11 mouse cellular contexts compared by ENCODE assay signal in genomic region chr19:36669720-36670451, GRCm38 (mm10).
A peak's percentile ranks its signal among the peaks of the same experiment; 100 is the strongest.
DNase-seq lines count a peak whose midpoint lies in the region; ATAC-seq and TF ChIP-seq lines count a peak whose summit lies in the region.
"Had no signal": no experiment of that assay in that cellular context is flagged by ENCODE, and none has a peak within 500 bp of the region (broad histone marks: within the 10 kb centered on the region; RNA-seq: fewer than 3 reads in every experiment).

No protein-coding gene starts in this region.

- WGBS in hindbrain, embryonic 10.5 days, result 53% methylated on average over 5 of the region's 5 CpGs
- WGBS in hindbrain, postnatal 0 days, result 32% methylated on average over 5 of the region's 5 CpGs
- WGBS in embryonic facial prominence, embryonic 12.5 days, result 32% methylated on average over 5 of the region's 5 CpGs
- 51% methylated on average over 5 of the region's 5 CpGs for WGBS in heart, embryonic 15.5 days

- H3K36me3 ChIP-seq in hindbrain, embryonic 10.5 days, result no peaks in the 10 kb centered on the region
- no peaks in the 10 kb centered on the region for H3K36me3 ChIP-seq in hindbrain, postnatal 0 days (ENCODE audit: insufficient read depth, low read length)
- H3K36me3 ChIP-seq in embryonic facial prominence, embryonic 12.5 days, result no peaks in the 10 kb centered on the region
- no peaks in the 10 kb centered on the region for H3K36me3 ChIP-seq in heart, embryonic 15.5 days

- TF ChIP-seq CTCF in hindbrain, postnatal 0 days (IDR thresholded peaks at IDR 0.05; ENCODE audit: low read depth), result no peak

- no peak for ATAC-seq in hindbrain, postnatal 0 days
- no peak for ATAC-seq in embryonic facial prominence, embryonic 12.5 days (ENCODE audit: insufficient number of reproducible peaks, insufficient read depth, low FRiP score, low TSS enrichment)
- ATAC-seq in heart, embryonic 15.5 days (replicated peaks; ENCODE audit: insufficient number of reproducible peaks, insufficient read depth, low FRiP score, low read depth), result no peak
- ATAC-seq: lung, postnatal 0 days had no signal

- H3K4me3 ChIP-seq in hindbrain, embryonic 10.5 days, result no peak overlapping the region
- H3K4me3 ChIP-seq in hindbrain, postnatal 0 days (ENCODE audit: low read length), result no peak overlapping the region
- H3K4me3 ChIP-seq in embryonic facial prominence, embryonic 12.5 days, result no peak overlapping the region
- H3K4me3 ChIP-seq in heart, embryonic 15.5 days, result no peak overlapping the region

- no peaks in the 10 kb centered on the region for H3K9me3 ChIP-seq in hindbrain, embryonic 10.5 days
- no peaks in the 10 kb centered on the region for H3K9me3 ChIP-seq in hindbrain, postnatal 0 days (ENCODE audit: low read length)
- H3K9me3 ChIP-seq in embryonic facial prominence, embryonic 12.5 days, result no peaks in the 10 kb centered on the region
- H3K9me3 ChIP-seq in heart, embryonic 15.5 days (replicated peaks), result no peaks in the 10 kb centered on the region

- no peak overlapping the region for H3K4me2 ChIP-seq in hindbrain, postnatal 0 days (ENCODE audit: low read depth, low read length)
- no peak overlapping the region for H3K4me2 ChIP-seq in embryonic facial prominence, embryonic 12.5 days (replicated peaks)
- H3K4me2 ChIP-seq in heart, embryonic 15.5 days, result no peak overlapping the region

- peak overlapping the region; percentile 69 for H3K27ac ChIP-seq in hindbrain, embryonic 10.5 days
- H3K27ac ChIP-seq in hindbrain, postnatal 0 days, result no peak overlapping the region
- H3K27ac ChIP-seq in embryonic facial prominence, embryonic 12.5 days, result peak overlapping the region; percentile 60
- H3K27ac ChIP-seq in heart, embryonic 15.5 days, result peak overlapping the region; percentile 89

- no peak overlapping the region for H3K9ac ChIP-seq in hindbrain, postnatal 0 days (replicated peaks; ENCODE audit: low read length)
- H3K9ac ChIP-seq in embryonic facial prominence, embryonic 12.5 days, result no peak overlapping the region
- no peak overlapping the region for H3K9ac ChIP-seq in heart, embryonic 15.5 days

- no peaks in the 10 kb centered on the region for H3K27me3 ChIP-seq in hindbrain, embryonic 10.5 days (ENCODE audit: insufficient read depth, poor library complexity, severe bottlenecking)
- H3K27me3 ChIP-seq in hindbrain, postnatal 0 days (ENCODE audit: insufficient read depth, low read length), result no peaks in the 10 kb centered on the region
- H3K27me3 ChIP-seq in embryonic facial prominence, embryonic 12.5 days, result no peaks in the 10 kb centered on the region
- H3K27me3 ChIP-seq in heart, embryonic 15.5 days, result no peaks in the 10 kb centered on the region

- DNase-seq in hindbrain, embryonic 10.5 days (ENCODE audit: low spot score), result no peak
- DNase-seq in hindbrain, postnatal 0 days (ENCODE audit: low spot score), result no peak
- DNase-seq in brain, adult 2 months (ENCODE audit: low read depth, low spot score), result peak; percentile 60
- no peak for DNase-seq in left cerebral cortex, postnatal 36 days (ENCODE audit: low spot score in 2 of 2)
- no peak for DNase-seq in neural tube, embryonic 10.5 days (ENCODE audit: extremely low spot score, low spot score)
- DNase-seq: kidney, adult 18-20 months; right cerebral cortex, postnatal 25 days; thymus, postnatal 25 days had no signal

- intact Hi-C loops in left cerebral cortex, postnatal 36 days (cut with DNase I), result no loop called here

- peaks cover 28% of the 10 kb centered on the region for H3K4me1 ChIP-seq in hindbrain, embryonic 10.5 days (replicated peaks)
- H3K4me1 ChIP-seq in hindbrain, postnatal 0 days (ENCODE audit: insufficient read depth, low read length), result no peaks in the 10 kb centered on the region
- H3K4me1 ChIP-seq in embryonic facial prominence, embryonic 12.5 days, result peaks cover 14% of the 10 kb centered on the region
- peaks cover 69% of the 10 kb centered on the region for H3K4me1 ChIP-seq in heart, embryonic 15.5 days (replicated peaks)
